Mouse (Mus musculus) brain, adult 2 months (tissue): ENCODE data around the gene Camta1.

Source experiments
- DNase-seq: peaks from one replicate; pipeline ENCODE4 v3.0.0; 2011; ENCODE audit warnings: low read depth, low spot score

The Camta1 gene

DNA sequence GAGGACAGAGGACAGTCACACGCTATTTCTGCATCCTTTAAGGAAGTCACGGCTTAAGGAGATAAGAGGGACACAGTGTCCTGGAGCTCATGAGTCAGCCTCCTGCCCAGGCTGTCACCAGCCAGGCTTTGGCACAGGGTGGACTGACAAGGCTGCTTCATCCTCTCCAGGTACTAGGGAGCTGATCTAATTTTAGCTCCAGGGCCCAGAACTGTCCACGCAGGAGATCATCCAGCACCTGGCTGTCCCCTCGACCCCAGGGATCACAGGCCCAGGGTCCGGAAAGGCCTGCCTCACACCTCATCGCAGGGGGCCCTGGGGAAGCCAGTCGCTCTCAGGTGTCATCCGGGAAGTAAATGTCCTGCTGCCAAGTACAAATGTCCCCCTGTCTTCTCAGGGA is 341.6 kb downstream of the Camta1 start:
- DNase-seq, result peak; percentile 90

DNA sequence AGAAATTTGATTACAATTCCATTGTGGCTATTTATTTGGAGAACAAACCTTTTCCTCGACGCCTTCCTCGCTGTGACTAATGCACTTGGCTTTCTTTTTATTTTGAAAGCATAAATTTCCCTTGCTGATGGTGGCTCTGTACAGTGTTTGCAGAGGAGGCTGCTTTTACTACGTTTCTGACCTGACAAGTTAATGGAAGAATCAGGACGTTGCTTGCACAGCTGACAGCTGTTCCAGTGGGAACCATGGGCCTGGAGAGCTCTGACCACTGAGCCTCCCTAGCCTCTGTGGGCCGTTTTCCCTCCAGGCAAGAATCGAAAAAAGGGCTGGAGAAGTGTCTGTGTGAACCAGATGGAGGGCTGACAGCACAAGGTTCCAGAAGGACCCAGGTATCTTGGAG is 342.7 kb downstream of the Camta1 start:
- no peak for DNase-seq

DNA sequence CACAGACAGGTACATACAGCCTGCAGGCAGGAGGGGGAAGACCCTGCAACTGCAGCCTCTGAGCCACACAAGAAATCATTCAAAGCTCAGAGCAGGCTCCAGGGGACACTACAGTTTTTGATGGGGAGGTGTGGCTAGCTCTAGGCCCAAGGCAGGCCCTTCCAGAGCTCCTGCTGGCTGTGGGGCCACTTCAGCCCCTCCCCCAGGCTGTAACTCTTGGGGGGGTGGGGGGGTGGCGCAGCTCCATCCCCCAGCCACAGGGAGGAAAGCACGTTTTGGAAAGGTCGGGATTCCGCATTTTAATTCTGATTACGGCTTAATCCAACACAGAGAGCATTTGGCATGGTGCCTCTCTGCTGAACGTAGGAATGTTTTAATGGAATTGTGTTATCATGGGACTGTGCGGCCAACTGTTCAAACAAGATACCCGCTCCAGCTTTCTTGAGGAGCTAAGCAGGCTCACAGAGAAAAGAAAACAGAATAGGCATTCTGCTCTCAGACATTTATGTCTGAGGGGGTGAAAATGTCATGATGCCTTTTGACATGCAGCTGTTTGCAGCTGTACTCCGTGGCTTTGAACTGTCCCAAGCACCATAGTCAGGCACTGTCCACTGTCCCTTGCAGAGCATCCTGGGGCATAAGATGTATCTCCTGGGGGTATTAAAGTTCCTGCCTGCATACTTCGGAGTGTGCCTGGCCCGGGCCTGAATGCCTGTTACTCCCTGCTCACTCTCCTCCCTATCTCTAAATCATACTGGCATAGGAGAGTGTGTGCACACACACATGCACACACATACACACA is 344.5 kb downstream of the Camta1 start:
- DNase-seq, result peak; percentile 29

DNA sequence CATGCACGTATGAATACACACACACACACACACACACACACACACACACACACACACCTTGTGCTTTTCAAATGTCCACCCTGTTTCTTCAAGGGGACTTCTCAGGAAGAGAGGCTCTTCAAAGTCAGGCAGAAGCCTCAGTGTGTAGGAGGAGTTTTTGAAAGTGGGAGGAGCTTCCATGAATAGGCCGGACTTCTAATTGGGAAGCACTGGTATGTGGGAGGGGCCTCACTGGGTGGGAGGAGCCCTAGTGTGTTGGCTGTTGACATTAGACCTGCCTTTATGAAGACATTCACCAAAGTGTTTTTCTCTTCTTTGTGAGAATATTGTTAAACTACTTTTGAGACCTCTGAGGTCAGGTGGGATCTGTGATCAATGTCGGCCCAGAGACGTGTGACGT is 346.4 kb downstream of the Camta1 start:
- DNase-seq, result no peak

DNA sequence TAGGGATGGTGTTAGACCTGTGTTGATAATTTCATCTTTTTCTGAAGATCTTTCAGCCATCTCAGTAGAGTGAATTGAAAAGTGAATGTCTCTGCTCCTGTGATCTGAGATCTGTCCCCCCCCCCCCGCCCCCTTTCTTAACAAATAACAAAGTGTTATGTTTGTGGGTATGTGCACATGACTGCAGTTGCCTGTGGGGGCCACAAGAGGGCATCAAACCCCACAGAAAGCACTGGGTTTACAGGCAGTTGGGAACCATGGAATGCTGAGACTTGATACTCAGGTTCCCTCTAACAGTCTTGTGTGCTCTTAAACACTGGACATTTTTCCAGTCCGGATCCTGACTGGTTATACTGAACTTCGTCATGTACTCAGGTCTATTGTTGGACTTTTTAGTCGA is 350.6 kb downstream of the Camta1 start:
- DNase-seq, result no peak

- no peak for DNase-seq
These were observed 351.3 kb downstream of the Camta1 start for GRCm38 (mm10) chr4:151510417-151510816.

GRCm38 (mm10) chr4:151506701-151507100 is 355.0 kb downstream of the Camta1 start:
- DNase-seq, result peak; percentile 69

- no peak for DNase-seq
These were observed 363.0 kb downstream of the Camta1 start for GRCm38 (mm10) chr4:151498481-151499276.

DNA sequence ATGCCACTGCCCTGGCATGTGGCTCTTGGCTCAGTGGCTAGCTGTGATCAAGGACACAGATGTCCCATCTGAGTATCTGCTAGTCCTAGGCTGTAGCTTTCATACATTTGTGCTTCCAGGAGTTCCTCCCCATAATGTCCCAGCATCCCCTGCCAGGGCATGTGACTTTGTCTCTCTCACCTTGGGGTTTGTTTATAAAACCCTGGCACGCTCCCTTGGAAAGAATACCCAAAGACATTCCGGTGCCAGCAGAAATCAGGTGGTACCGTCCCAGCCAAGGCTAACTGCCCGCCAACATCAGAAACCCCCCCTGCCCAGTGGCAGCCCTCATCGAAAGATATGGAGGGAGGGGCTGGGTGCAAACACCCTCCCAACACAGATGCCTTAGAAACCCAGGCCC is 365.1 kb downstream of the Camta1 start:
- no peak for DNase-seq

- no peak for DNase-seq
These were observed 366.3 kb downstream of the Camta1 start for GRCm38 (mm10) chr4:151495276-151495882.

DNA sequence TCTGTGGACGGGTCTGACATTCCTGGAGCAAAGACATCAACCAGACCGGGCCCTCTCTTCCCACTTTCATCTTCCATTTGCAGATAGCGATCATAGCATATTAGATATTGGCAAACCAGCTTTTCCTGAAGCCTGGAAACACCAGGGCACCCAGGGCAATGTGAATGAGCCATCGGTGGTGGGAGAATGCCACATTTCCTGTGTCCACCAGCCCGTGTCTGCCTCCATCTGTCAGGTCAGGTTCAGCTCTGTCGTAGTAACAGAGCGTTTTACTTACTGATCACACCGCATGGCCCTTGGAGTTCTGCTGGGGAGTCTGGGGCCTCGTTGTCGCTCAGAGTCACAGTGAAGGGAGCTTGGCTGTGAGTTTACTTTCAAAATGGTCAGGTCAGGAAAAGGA is 368.9 kb downstream of the Camta1 start:
- DNase-seq, result peak; percentile 58

GRCm38 (mm10) chr4:151483977-151484313 is 377.7 kb downstream of the Camta1 start:
- DNase-seq, result no peak

DNA sequence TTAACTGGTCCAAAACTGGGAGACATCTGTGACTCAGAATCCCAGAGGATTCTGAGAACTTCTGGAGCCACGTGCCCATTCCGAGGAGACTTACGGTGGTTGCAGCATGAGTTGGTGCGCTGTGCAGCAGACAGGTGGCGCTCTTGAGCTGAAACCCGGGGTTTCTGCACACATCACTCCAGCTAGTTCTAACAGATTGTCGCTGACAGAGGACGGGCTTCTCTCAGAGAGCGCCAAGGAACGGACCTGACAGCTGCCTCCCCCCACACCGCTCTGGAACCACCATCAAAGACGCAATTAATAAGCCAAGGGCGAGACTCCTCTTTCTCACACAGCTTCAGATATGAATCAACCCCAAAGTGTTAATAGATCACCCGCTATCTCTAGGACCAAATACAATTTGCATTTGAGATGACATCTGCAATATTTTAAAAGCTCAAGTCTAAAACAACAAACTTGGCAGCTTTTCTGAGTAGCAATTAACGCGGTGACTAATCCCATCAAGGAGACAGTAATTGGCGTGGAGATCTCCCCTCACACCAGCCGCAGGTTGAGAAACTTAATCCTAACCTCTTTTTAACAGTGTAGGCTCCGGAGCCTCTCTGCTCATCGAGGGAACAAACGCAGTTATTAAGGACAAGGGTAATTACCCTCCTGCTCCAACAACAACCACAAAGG is 378.2 kb downstream of the Camta1 start:
- peak; percentile 90 for DNase-seq

DNA sequence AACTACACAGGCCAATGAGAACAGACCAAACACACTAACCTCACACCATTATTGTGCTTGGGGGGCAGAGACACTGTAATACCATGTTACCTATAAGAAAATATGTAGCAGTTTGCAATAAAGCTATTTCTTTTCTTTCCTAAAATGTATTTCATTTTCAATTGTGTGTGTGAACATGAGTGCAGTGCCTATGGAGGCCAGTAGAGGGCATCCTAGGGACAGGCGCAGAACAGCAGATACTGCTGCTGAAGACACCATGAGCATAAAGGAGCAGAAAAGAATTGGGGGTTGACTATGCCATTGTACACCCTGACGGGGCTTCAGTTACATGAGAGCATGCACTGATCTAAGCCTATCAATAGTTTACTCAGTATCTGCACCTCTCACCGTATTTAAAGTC is 380.7 kb downstream of the Camta1 start:
- no peak for DNase-seq

- DNase-seq, result no peak
These were observed 383.7 kb downstream of the Camta1 start for GRCm38 (mm10) chr4:151477950-151478349.

GRCm38 (mm10) chr4:151474895-151475470 is 386.7 kb downstream of the Camta1 start:
- DNase-seq, result no peak

DNA sequence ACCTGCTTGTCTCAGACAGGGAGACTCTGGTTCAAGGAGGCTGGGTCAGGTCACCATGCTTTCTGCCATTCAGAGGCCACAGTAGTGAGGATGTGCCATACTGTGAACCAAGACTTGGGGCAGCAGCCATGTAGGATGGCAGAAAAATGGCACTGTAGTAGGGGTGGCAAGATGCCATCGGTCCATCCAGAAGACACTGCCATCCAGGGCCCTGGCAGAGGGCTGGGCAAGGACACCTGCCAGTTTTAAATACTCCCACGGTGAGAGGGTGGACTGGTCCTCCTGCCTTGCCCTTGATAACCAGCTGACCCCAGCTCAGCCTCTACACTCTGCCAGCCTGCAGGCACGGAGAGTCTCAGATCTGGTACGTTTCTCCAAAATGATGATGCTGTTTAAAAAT is 389.8 kb downstream of the Camta1 start:
- peak; percentile 54 for DNase-seq

- no peak for DNase-seq
These were observed 393.3 kb downstream of the Camta1 start for GRCm38 (mm10) chr4:151468381-151468780.

GRCm38 (mm10) chr4:151458686-151459085 is 403.0 kb downstream of the Camta1 start:
- DNase-seq, result peak; percentile 27

- DNase-seq, result peak; percentile 80
These were observed 407.1 kb downstream of the Camta1 start for GRCm38 (mm10) chr4:151454611-151455010.

DNA sequence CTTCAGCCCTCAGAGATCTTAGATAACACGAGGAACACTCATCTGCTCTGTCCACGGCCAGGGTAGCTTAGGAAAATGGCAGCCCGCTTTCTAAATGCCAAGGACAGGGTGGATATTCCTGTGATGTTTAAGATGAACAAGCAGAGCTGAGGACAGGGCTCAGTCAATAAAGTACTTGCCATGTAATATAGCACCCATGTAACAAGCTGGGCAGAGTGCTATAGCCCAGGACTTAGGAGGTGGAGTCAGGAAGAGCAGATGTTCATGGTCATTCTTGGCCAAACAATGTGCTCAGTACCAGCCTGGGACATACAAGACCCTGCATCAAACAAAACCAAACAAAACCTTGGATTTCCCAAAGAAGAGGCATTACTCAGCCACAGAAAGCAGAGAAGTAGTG is 407.6 kb downstream of the Camta1 start:
- DNase-seq, result no peak

DNA sequence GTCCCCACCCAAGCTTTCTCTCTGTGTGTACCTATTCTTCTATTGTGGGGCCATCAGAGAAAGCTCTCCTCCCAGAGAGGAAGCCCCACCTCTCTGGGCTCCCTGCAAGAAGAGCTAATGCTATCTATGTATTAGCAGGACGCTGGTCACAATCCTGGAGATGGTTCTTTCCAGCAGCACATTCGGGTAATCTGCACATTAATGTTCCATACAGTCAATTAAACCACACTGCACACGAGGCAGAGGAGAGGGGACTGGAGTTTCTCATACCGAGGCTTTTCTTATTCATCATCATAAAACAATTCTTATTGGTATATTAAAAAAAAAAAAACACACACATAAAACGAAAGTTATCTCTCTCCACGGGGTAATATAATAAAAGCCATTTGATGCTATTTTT is 409.8 kb downstream of the Camta1 start:
- DNase-seq, result no peak
